Comparison of ENCODE assay signal across 10 mouse cellular contexts in genomic region chr2:37963362-37963761, GRCm38 (mm10).
DNase-seq lines count a peak whose midpoint lies in the region; ATAC-seq and TF ChIP-seq lines count a peak whose summit lies in the region.
"Had no signal": no experiment of that assay in that cellular context is flagged by ENCODE, and none has a peak within 500 bp of the region (broad histone marks: within the 10 kb centered on the region; RNA-seq: fewer than 3 reads in every experiment).

No protein-coding gene starts in this region.

- no peak for ATAC-seq in cerebellum, adult (ENCODE audit: insufficient number of reproducible peaks, low FRiP score, low TSS enrichment)

- peak; percentile 15 for DNase-seq in cerebellum, adult 11-12 months
- DNase-seq in left cerebral cortex, adult 2 months (ENCODE audit: extremely low spot score in 1 of 2, low spot score in 2 of 2), result peak; percentile 26 to 37
- no peak for DNase-seq in left cerebral cortex, adult 11 months (ENCODE audit: low spot score)
- DNase-seq in lung, adult 18-20 months, result peak; percentile 55 to 75
- DNase-seq in right cerebral cortex, postnatal 4 days, result peak; percentile 44
- no peak for DNase-seq in adrenal gland, adult 18-20 months (ENCODE audit: low spot score in 2 of 2)
- DNase-seq in urinary bladder, adult 18-20 months (ENCODE audit: low spot score in 2 of 2), result no peak

- no peak overlapping the region for H3K4me3 ChIP-seq in left cerebral cortex, adult 2 months
- H3K4me3 ChIP-seq: embryonic facial prominence, embryonic 12.5 days had no signal

- intact Hi-C loops in left cerebral cortex, adult 2 months (cut with DNase I), result loop anchor here (5.0 kb wide), 1 partner anchor 149 kb away; no protein-coding TSS in a partner anchor

- H3K27ac ChIP-seq in left cerebral cortex, adult 2 months, result peak overlapping the region; percentile 66
- H3K27ac ChIP-seq: embryonic facial prominence, embryonic 12.5 days; kidney, postnatal 0 days had no signal

- no peak for TF ChIP-seq CTCF in left cerebral cortex, adult 2 months (IDR thresholded peaks at IDR 0.05)

Comparison
In these comparisons a context has a peak if more than half of its experiments do, and no peak if none do; other contexts are left out.
1. DNase-seq: peak in cerebellum, adult 11-12 months (single experiment), left cerebral cortex, adult 2 months (2 of 2), lung, adult 18-20 months (2 of 2) and right cerebral cortex, postnatal 4 days (single experiment); none in left cerebral cortex, adult 11 months (single experiment), adrenal gland, adult 18-20 months (0 of 2) and urinary bladder, adult 18-20 months (0 of 2).